Mouse (Mus musculus) CH12.LX (cell line): ENCODE measurements around the gene Gpatch1.

Source experiments
- CTCF ChIP-seq, 2 experiments: IDR thresholded peaks in 1 of 2; conservative IDR thresholded peaks in 1 of 2; 2 replicates each; pipeline ENCODE4 v1.5.1; 2011 to 2012; ENCODE audit warnings: low read depth in 2 of 2, low read length in 2 of 2, improper control_type of control experiment in 1 of 2, inconsistent platforms in 1 of 2, mild to moderate bottlenecking in 1 of 2, moderate library complexity in 1 of 2
- E2F4 ChIP-seq: IDR thresholded peaks from 2 replicates; pipeline ENCODE4 v1.6.1; 2011; ENCODE audit warnings: low read depth, low read length, improper control_type of control experiment; ENCODE audit not compliant: insufficient replicate concordance
- JUND ChIP-seq: conservative IDR thresholded peaks from 2 replicates; pipeline ENCODE4 v1.6.1; 2011; ENCODE audit warnings: low read depth, low read length, improper control_type of control experiment
- MXI1 ChIP-seq: IDR thresholded peaks from 2 replicates; pipeline ENCODE4 v1.6.1; 2011; ENCODE audit warnings: mild to moderate bottlenecking, low read depth, low read length, improper control_type of control experiment
- POLR2A ChIP-seq: IDR thresholded peaks from 2 replicates; pipeline ENCODE4 v1.6.1; 2011; ENCODE audit warnings: low read depth, mild to moderate bottlenecking, improper control_type of control experiment, low read length
- POLR2AphosphoS2 ChIP-seq: IDR thresholded peaks from 2 replicates; pipeline ENCODE4 v1.6.1; 2011; ENCODE audit warnings: low read depth, low read length, improper control_type of control experiment
- SIN3A ChIP-seq: IDR thresholded peaks from 2 replicates; pipeline ENCODE4 v1.6.1; 2012; ENCODE audit warnings: low read length, improper control_type of control experiment, inconsistent platforms
- UBTF ChIP-seq: IDR thresholded peaks from 2 replicates; pipeline ENCODE4 v1.6.1; 2012; ENCODE audit warnings: low read depth, mild to moderate bottlenecking, inconsistent platforms, low read length, improper control_type of control experiment, moderate library complexity
- USF1 ChIP-seq: IDR thresholded peaks from 2 replicates; pipeline ENCODE4 v1.6.1; 2014; ENCODE audit warnings: low read depth, mild to moderate bottlenecking, inconsistent platforms, low read length, improper control_type of control experiment
- USF2 ChIP-seq: conservative IDR thresholded peaks from 2 replicates; pipeline ENCODE4 v1.6.1; 2011; ENCODE audit warnings: low read depth, low read length, improper control_type of control experiment
- ZNF384 ChIP-seq: IDR thresholded peaks from 2 replicates; pipeline ENCODE4 v1.6.1; 2012; ENCODE audit warnings: low read depth, low read length, improper control_type of control experiment, inconsistent platforms

DNA sequence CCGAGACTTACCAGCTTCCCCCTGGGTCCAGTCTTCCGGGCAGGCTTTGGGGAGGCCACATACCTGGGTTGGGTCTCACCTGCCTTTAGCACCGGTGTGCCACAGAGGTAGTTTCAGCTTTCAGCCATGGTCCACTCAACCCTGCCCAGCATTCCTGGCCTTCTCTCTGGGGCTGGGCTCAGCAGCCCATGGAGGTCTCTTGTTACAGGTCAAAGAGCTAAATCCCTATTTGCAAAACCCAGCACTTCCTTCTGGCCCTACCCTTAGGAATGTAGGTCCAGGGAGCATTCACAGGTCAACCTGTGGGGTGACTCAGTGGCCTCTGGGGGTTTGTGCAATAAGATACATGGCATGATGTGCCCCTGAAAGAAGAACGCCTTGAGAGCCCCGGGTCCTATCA lies 44.6 kb upstream of the Gpatch1 start:
- TF ChIP-seq MXI1 (no peak), CTCF (conservative IDR thresholded peaks at IDR 0.05 in 1 of 2, IDR thresholded peaks at IDR 0.05 in 1 of 2; ENCODE audit: low read depth in 2 of 2, low read length in 2 of 2) (no peak), POLR2AphosphoS2 (no peak), JUND (no peak), SIN3A (no peak), POLR2A (no peak), USF2 (no peak), USF1 (no peak), E2F4 (no peak), UBTF (no peak), ZNF384 (no peak)
